Mouse (Mus musculus) cortical plate, adult 2 months (tissue): ENCODE measurements around the gene Cmah.

Experiments used
- CTCF ChIP-seq: fragments of 200-500 bp; IDR thresholded peaks from 2 replicates; pipeline ENCODE4 v1.5.1; 2011; ENCODE audit warnings: mild to moderate bottlenecking, control low read depth, low read length; ENCODE audit not compliant: insufficient read depth; ENCODE audit errors: extremely low read depth
- POLR2A ChIP-seq: fragments of 200-500 bp; IDR thresholded peaks from 2 replicates; pipeline ENCODE4 v1.6.1; 2011; ENCODE audit warnings: mild to moderate bottlenecking, low read length, control low read depth; ENCODE audit not compliant: insufficient read depth; ENCODE audit errors: extremely low read depth

DNA sequence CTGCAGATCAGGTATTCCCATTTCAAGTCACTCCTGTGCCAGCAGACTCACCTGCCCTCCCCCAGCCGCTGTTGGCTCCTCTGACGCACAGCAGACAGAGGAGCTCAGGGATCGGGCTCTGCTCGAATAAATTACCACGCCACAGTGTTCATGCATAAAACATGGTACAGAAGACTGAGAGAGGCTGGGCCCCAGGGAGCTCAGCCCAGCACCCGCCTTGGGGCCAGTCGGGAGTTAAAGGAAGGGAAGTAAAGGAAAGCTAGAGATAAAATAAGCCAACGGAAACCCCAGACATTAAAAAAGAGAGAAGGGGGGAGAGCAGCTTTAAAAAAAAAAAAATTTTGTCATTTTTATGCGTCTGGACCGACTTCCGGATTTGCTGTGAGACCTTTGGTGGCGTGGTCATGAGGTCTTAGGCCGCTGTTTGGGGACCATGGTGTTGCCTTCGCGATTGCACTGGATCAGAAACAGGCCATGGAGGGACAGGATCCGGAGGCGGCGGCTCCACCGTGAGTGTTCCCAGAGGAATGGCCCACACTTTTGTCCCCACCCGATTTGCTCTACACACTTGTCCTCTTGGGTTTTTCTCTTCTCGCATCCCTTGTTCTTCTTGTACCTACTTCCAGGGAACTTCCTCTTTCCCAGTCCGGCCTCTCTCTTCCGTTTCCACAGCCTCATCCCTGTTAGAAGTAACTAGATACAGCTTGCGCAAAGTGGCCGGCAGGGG, 174.1 kb downstream of the Cmah start:
- no peak for TF ChIP-seq CTCF
- no peak for TF ChIP-seq POLR2A
